Mouse (Mus musculus): Measurements from ENCODE around the gene Zbtb46. TPM values are rescaled to one million over a fixed set of nuclear protein-coding genes. Genes with fewer than 3 reads are reported as not detected.
A peak's percentile ranks its signal among the peaks of the same experiment; 100 is the strongest.

Zbtb46 gene
- polyA plus RNA-seq, 1 experiment = 7.5 TPM

- TF ChIP-seq POLR2A (IDR thresholded peaks at IDR 0.05; ENCODE audit: extremely low read depth, insufficient read depth, low read length) (no peak), CTCF (IDR thresholded peaks at IDR 0.05; ENCODE audit: extremely low read depth, insufficient read depth, low read length) (no peak)
- no peak overlapping the region for H3K27ac ChIP-seq (ENCODE audit: insufficient read depth, low read length)
- no peaks in the 10 kb centered on the region for H3K4me1 ChIP-seq (ENCODE audit: control insufficient read depth, insufficient read depth, low read length)
- H3K4me3 ChIP-seq (ENCODE audit: insufficient read depth, low read length) = no peak overlapping the region
These were observed 80.5 kb downstream of the Zbtb46 start for GRCm38 (mm10) chr2:181378701-181379100.

DNA sequence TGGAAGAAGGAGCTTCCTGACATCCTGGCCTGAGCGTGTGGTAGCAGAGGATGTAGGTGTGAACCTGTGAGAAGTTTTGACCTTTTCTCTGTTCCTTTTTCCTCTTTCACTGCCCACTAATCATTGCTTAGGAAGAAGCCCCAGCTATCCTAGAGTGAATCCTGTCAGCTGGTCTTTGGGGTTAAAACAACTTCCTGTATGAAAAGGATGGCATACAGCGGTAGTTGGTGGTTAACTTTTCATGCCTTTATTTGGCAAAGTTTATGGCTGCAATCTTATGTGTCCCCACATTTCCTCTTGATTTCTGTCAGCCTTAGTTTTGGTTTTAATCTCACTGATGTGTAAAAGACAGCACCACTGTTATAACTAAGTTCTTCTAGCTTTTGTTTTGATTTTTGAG lies 82.0 kb downstream of the Zbtb46 start:
- TF ChIP-seq CTCF (IDR thresholded peaks at IDR 0.05; ENCODE audit: extremely low read depth, insufficient read depth, low read length) = no peak
- TF ChIP-seq POLR2A (IDR thresholded peaks at IDR 0.05; ENCODE audit: extremely low read depth, insufficient read depth, low read length) = no peak
- H3K4me1 ChIP-seq (ENCODE audit: control insufficient read depth, insufficient read depth, low read length) = no peaks in the 10 kb centered on the region
- no peak overlapping the region for H3K4me3 ChIP-seq (ENCODE audit: insufficient read depth, low read length)
- no peak overlapping the region for H3K27ac ChIP-seq (ENCODE audit: insufficient read depth, low read length)

DNA sequence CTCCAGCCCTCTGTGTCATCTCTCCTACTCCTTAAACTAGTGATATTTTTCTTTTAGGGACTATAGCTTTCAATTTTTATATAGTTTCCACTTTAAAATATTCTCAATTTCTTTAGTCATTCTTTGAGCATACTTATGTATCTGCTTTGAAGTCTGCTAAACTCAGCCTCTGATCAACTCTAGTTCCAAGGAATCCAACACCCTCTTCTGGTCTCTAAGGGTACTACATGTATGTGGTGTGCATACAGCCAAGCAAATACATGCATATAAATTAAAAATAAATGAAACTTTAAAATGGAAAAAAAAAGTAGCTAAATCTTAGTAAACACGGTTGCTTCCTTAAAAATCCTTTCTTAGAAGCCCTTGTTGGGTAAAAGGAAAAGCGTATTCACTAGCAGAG lies 83.4 kb downstream of the Zbtb46 start:
- no peak overlapping the region for H3K4me3 ChIP-seq (ENCODE audit: insufficient read depth, low read length)
- no peaks in the 10 kb centered on the region for H3K4me1 ChIP-seq (ENCODE audit: control insufficient read depth, insufficient read depth, low read length)
- TF ChIP-seq POLR2A (IDR thresholded peaks at IDR 0.05; ENCODE audit: extremely low read depth, insufficient read depth, low read length) (no peak), CTCF (IDR thresholded peaks at IDR 0.05; ENCODE audit: extremely low read depth, insufficient read depth, low read length) (no peak)
- no peak overlapping the region for H3K27ac ChIP-seq (ENCODE audit: insufficient read depth, low read length)

GRCm38 (mm10) chr2:181370001-181370400 lies 89.2 kb downstream of the Zbtb46 start:
- Histone ChIP-seq H3K27ac (ENCODE audit: insufficient read depth, low read length) (no peak overlapping the region), H3K4me1 (ENCODE audit: control insufficient read depth, insufficient read depth, low read length) (peaks cover 3% of the 10 kb centered on the region; the same call in 1 of the 2 replicates), H3K4me3 (ENCODE audit: insufficient read depth, low read length) (no peak overlapping the region)
- TF ChIP-seq CTCF (IDR thresholded peaks at IDR 0.05; ENCODE audit: extremely low read depth, insufficient read depth, low read length) = no peak
- TF ChIP-seq POLR2A (IDR thresholded peaks at IDR 0.05; ENCODE audit: extremely low read depth, insufficient read depth, low read length) = no peak

- no peak; the same call in 1 of the 2 replicates for TF ChIP-seq POLR2A (IDR thresholded peaks at IDR 0.05; ENCODE audit: extremely low read depth, insufficient read depth, low read length)
- TF ChIP-seq CTCF (IDR thresholded peaks at IDR 0.05; ENCODE audit: extremely low read depth, insufficient read depth, low read length) = no peak
- Histone ChIP-seq H3K4me1 (ENCODE audit: control insufficient read depth, insufficient read depth, low read length) (peaks cover 10% of the 10 kb centered on the region), H3K4me3 (ENCODE audit: insufficient read depth, low read length) (peak overlapping the region; percentile 89), H3K27ac (ENCODE audit: insufficient read depth, low read length) (peak overlapping the region; percentile 52)
These were observed 93.6 kb downstream of the Zbtb46 start for GRCm38 (mm10) chr2:181365655-181366075.

GRCm38 (mm10) chr2:181364860-181365596 lies 94.2 kb downstream of the Zbtb46 start, which contains the start of the genes Zgpat and Arfrp1:
TSS of gene Zgpat (plus strand) at chr2:181364928.
TSS of gene Arfrp1 (minus strand) at chr2:181365404.
- peaks cover 10% of the 10 kb centered on the region for H3K4me1 ChIP-seq (ENCODE audit: control insufficient read depth, insufficient read depth, low read length)
- peak within 1 kb of the TSS; percentile 52 for H3K27ac ChIP-seq (ENCODE audit: insufficient read depth, low read length)
- TF ChIP-seq POLR2A (IDR thresholded peaks at IDR 0.05; ENCODE audit: extremely low read depth, insufficient read depth, low read length) (peak; percentile 36; the same call in 1 of the 2 replicates), CTCF (IDR thresholded peaks at IDR 0.05; ENCODE audit: extremely low read depth, insufficient read depth, low read length) (no peak)
- H3K4me3 ChIP-seq (ENCODE audit: insufficient read depth, low read length) = peak within 1 kb of the TSS; percentile 89

DNA sequence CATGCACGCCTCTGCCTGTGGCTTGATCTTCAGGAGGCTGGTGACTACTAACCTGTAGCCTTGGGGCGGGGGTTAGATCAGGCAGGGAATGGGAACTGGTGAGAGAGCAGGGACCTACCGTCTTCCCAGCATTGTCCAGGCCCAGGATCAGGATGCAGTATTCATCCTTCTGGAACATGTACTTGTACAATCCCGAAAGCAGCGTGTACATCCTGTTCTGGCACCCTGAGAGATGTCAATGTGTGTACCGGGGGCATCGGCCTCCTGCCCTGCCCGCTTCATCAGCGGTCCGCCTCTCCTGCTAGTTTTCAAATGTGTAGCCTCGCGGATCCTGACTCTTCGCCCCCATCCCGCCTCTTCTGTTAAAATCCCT lies 94.8 kb downstream of the Zbtb46 start:
- Histone ChIP-seq H3K27ac (ENCODE audit: insufficient read depth, low read length) (no peak overlapping the region), H3K4me3 (ENCODE audit: insufficient read depth, low read length) (peak overlapping the region; percentile 89), H3K4me1 (ENCODE audit: control insufficient read depth, insufficient read depth, low read length) (peaks cover 10% of the 10 kb centered on the region)
- TF ChIP-seq POLR2A (IDR thresholded peaks at IDR 0.05; ENCODE audit: extremely low read depth, insufficient read depth, low read length) (no peak), CTCF (IDR thresholded peaks at IDR 0.05; ENCODE audit: extremely low read depth, insufficient read depth, low read length) (no peak)

DNA sequence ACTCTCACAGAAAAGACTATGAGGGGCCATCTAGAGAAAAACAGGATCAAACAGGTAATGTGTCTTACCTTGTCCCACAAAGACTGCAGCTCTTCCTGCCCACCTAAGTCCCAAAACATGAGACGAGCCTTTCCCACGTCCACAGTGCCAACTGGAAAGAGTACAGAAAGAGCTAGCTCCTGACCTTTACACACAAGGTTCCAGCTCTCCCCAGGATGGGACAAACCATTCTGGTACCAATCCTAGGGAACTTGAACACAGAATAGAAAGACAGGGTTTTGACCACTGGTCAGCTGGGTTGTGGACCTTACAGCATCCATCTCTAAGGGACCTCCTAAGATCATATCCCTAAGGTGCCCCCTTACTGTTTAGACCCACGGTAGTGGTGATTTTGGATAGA lies 95.3 kb downstream of the Zbtb46 start:
- peaks cover 10% of the 10 kb centered on the region for H3K4me1 ChIP-seq (ENCODE audit: control insufficient read depth, insufficient read depth, low read length)
- TF ChIP-seq CTCF (IDR thresholded peaks at IDR 0.05; ENCODE audit: extremely low read depth, insufficient read depth, low read length) (no peak), POLR2A (IDR thresholded peaks at IDR 0.05; ENCODE audit: extremely low read depth, insufficient read depth, low read length) (no peak)
- H3K27ac ChIP-seq (ENCODE audit: insufficient read depth, low read length) = no peak overlapping the region
- H3K4me3 ChIP-seq (ENCODE audit: insufficient read depth, low read length) = peak overlapping the region; percentile 89; the same call in 1 of the 2 replicates

- Histone ChIP-seq H3K4me3 (ENCODE audit: insufficient read depth, low read length) (no peak overlapping the region), H3K4me1 (ENCODE audit: control insufficient read depth, insufficient read depth, low read length) (no peaks in the 10 kb centered on the region), H3K27ac (ENCODE audit: insufficient read depth, low read length) (no peak overlapping the region)
- TF ChIP-seq POLR2A (IDR thresholded peaks at IDR 0.05; ENCODE audit: extremely low read depth, insufficient read depth, low read length) (no peak), CTCF (IDR thresholded peaks at IDR 0.05; ENCODE audit: extremely low read depth, insufficient read depth, low read length) (no peak)
These were observed 102.4 kb downstream of the Zbtb46 start for GRCm38 (mm10) chr2:181356780-181357179.

- no peaks in the 10 kb centered on the region for H3K4me1 ChIP-seq (ENCODE audit: control insufficient read depth, insufficient read depth, low read length)
- TF ChIP-seq CTCF (IDR thresholded peaks at IDR 0.05; ENCODE audit: extremely low read depth, insufficient read depth, low read length) = no peak
- no peak for TF ChIP-seq POLR2A (IDR thresholded peaks at IDR 0.05; ENCODE audit: extremely low read depth, insufficient read depth, low read length)
- no peak overlapping the region for H3K27ac ChIP-seq (ENCODE audit: insufficient read depth, low read length)
- no peak overlapping the region for H3K4me3 ChIP-seq (ENCODE audit: insufficient read depth, low read length)
These were observed 116.5 kb downstream of the Zbtb46 start for GRCm38 (mm10) chr2:181342766-181343165.
